Mouse (Mus musculus) CH12.LX (cell line): ENCODE data around the gene Dda1.

Experiments used
- CTCF ChIP-seq, 2 experiments: IDR thresholded peaks in 1 of 2; conservative IDR thresholded peaks in 1 of 2; 2 replicates each; pipeline ENCODE4 v1.5.1; 2011 to 2012; ENCODE audit warnings: low read depth in 2 of 2, low read length in 2 of 2, improper control_type of control experiment in 1 of 2, inconsistent platforms in 1 of 2, mild to moderate bottlenecking in 1 of 2, moderate library complexity in 1 of 2
- EP300 ChIP-seq: IDR thresholded peaks from 2 replicates; pipeline ENCODE4 v1.6.1; 2011; ENCODE audit warnings: low read length, improper control_type of control experiment
- HCFC1 ChIP-seq: IDR thresholded peaks from 2 replicates; pipeline ENCODE4 v1.6.1; 2012; ENCODE audit warnings: low read depth, mild to moderate bottlenecking, inconsistent platforms, low read length, improper control_type of control experiment
- MAFK ChIP-seq: IDR thresholded peaks from 2 replicates; pipeline ENCODE4 v1.6.1; 2011; ENCODE audit warnings: low read length, improper control_type of control experiment; ENCODE audit not compliant: insufficient replicate concordance
- NRF1 ChIP-seq: IDR thresholded peaks from 2 replicates; pipeline ENCODE4 v1.6.1; 2014; ENCODE audit warnings: low read depth, mild to moderate bottlenecking, inconsistent platforms, low read length, improper control_type of control experiment, moderate library complexity
- POLR2A ChIP-seq: IDR thresholded peaks from 2 replicates; pipeline ENCODE4 v1.6.1; 2011; ENCODE audit warnings: low read depth, mild to moderate bottlenecking, improper control_type of control experiment, low read length
- UBTF ChIP-seq: IDR thresholded peaks from 2 replicates; pipeline ENCODE4 v1.6.1; 2012; ENCODE audit warnings: low read depth, mild to moderate bottlenecking, inconsistent platforms, low read length, improper control_type of control experiment, moderate library complexity
- USF1 ChIP-seq: IDR thresholded peaks from 2 replicates; pipeline ENCODE4 v1.6.1; 2014; ENCODE audit warnings: low read depth, mild to moderate bottlenecking, inconsistent platforms, low read length, improper control_type of control experiment

- TF ChIP-seq USF1 (no peak), UBTF (no peak), NRF1 (no peak), EP300 (no peak), POLR2A (no peak), HCFC1 (no peak), MAFK (no peak), CTCF (conservative IDR thresholded peaks at IDR 0.05 in 1 of 2, IDR thresholded peaks at IDR 0.05 in 1 of 2; ENCODE audit: low read depth in 2 of 2, low read length in 2 of 2) (no peak)
Measured at GRCm38 (mm10) chr8:71474344-71474743, 5.3 kb downstream of the Dda1 start.
